Mouse (Mus musculus) gastrocnemius, adult 18-20 months (tissue): ENCODE measurements around the gene Sgce. TPM values are rescaled to one million over a fixed set of nuclear protein-coding genes. Genes with fewer than 3 reads are reported as not detected.

Experiments used
- DNase-seq: peaks from one replicate; pipeline ENCODE4 v3.0.0; 2021; ENCODE audit warnings: low spot score
- total RNA-seq, 2 experiments: library from RNA; stranded (reverse); gene quantifications; 2 replicates each; pipeline ENCODE4 v1.2.3; 2021

Gene Sgce
- total RNA-seq, 2 experiments from 2014 or later = 7.6 to 10.5 TPM

GRCm38 (mm10) chr6:4723998-4724757 is 22.8 kb downstream of the Sgce start:
- DNase-seq = no peak

- DNase-seq = no peak
These were observed 24.3 kb downstream of the Sgce start for GRCm38 (mm10) chr6:4722739-4723138.

- DNase-seq = no peak
These were observed 24.9 kb downstream of the Sgce start for GRCm38 (mm10) chr6:4722142-4722541.

- no peak for DNase-seq
These were observed 29.7 kb downstream of the Sgce start for GRCm38 (mm10) chr6:4717344-4717743.

GRCm38 (mm10) chr6:4716171-4716570 is 30.8 kb downstream of the Sgce start:
- no peak for DNase-seq

- DNase-seq = peak; percentile 62
These were observed 38.0 kb downstream of the Sgce start for GRCm38 (mm10) chr6:4708971-4709370.

GRCm38 (mm10) chr6:4706415-4706814 is 40.6 kb downstream of the Sgce start:
- peak; percentile 59 for DNase-seq

GRCm38 (mm10) chr6:4703908-4704307 is 43.1 kb downstream of the Sgce start:
- DNase-seq = no peak

GRCm38 (mm10) chr6:4701641-4702040 is 45.4 kb downstream of the Sgce start:
- peak; percentile 56 for DNase-seq

GRCm38 (mm10) chr6:4695778-4696177 is 51.2 kb downstream of the Sgce start:
- DNase-seq = no peak

GRCm38 (mm10) chr6:4694672-4695231 is 52.3 kb downstream of the Sgce start:
- DNase-seq = no peak

- DNase-seq = no peak
These were observed 53.5 kb downstream of the Sgce start for GRCm38 (mm10) chr6:4693544-4693943.

GRCm38 (mm10) chr6:4690438-4690837 is 56.6 kb downstream of the Sgce start:
- DNase-seq = no peak

GRCm38 (mm10) chr6:4684706-4685340 is 62.2 kb downstream of the Sgce start:
- no peak for DNase-seq

GRCm38 (mm10) chr6:4680576-4680975 is 66.4 kb downstream of the Sgce start:
- DNase-seq = no peak

- no peak for DNase-seq
These were observed 67.0 kb downstream of the Sgce start for GRCm38 (mm10) chr6:4679981-4680380.

GRCm38 (mm10) chr6:4677356-4677761 is 69.6 kb downstream of the Sgce start:
- DNase-seq = no peak

GRCm38 (mm10) chr6:4665154-4665553 is 81.9 kb downstream of the Sgce start:
- DNase-seq = no peak

- no peak for DNase-seq
These were observed 82.7 kb downstream of the Sgce start for GRCm38 (mm10) chr6:4664313-4664712.

GRCm38 (mm10) chr6:4663516-4663915 is 83.5 kb downstream of the Sgce start:
- no peak for DNase-seq

GRCm38 (mm10) chr6:4658861-4659260 is 88.1 kb downstream of the Sgce start:
- no peak for DNase-seq

GRCm38 (mm10) chr6:4655924-4656323 is 91.1 kb downstream of the Sgce start:
- no peak for DNase-seq

GRCm38 (mm10) chr6:4655466-4655865 is 91.5 kb downstream of the Sgce start:
- no peak for DNase-seq
